Mouse (Mus musculus) lung, adult 2 months (tissue): ENCODE measurements around the gene Ust. TPM values are rescaled to one million over a fixed set of nuclear protein-coding genes. Genes with fewer than 3 reads are reported as not detected.

Experiments used
- DNase-seq: peaks from one replicate; pipeline ENCODE4 v3.0.0; 2022
- H3K4me1 ChIP-seq: fragments of 200-500 bp; 2 replicates; pipeline ENCODE4 v1.6.1; 2011; ENCODE audit warnings: low read length; ENCODE audit not compliant: control insufficient read depth, insufficient read depth
- H3K4me3 ChIP-seq: fragments of 200-500 bp; replicated peaks from 2 replicates; pipeline ENCODE3; 2011; ENCODE audit warnings: low read depth, mild to moderate bottlenecking, control low read depth, low read length; ENCODE audit errors: extremely low read depth
- CTCF ChIP-seq: fragments of 200-500 bp; IDR thresholded peaks from 2 replicates; pipeline ENCODE4 v1.5.1; 2011; ENCODE audit warnings: mild to moderate bottlenecking, low read length, control low read depth; ENCODE audit not compliant: insufficient read depth
- POLR2A ChIP-seq: fragments of 200-500 bp; IDR thresholded peaks from 2 replicates; pipeline ENCODE4 v1.6.1; 2011; ENCODE audit warnings: low read depth, mild to moderate bottlenecking, control low read depth, low read length, borderline replicate concordance; ENCODE audit errors: extremely low read depth
- WGBS: fragments of 180-500 bp; shearing (Covaris S2); methylation state at CpG from one replicate; pipeline ENCODE4 v1.1.7; 2018; 5-methylcytosine and 5-hydroxymethylcytosine counted together
- polyA plus RNA-seq: library from polyadenylated mRNA; depleted of rRNA; stranded (reverse); fragments of >200 nt; gene quantifications from 2 replicates; pipeline ENCODE4 v1.2.3, GENCODE M21; 2012

Ust gene
- polyA plus RNA-seq, 1 experiment, result 3.3 TPM

DNA sequence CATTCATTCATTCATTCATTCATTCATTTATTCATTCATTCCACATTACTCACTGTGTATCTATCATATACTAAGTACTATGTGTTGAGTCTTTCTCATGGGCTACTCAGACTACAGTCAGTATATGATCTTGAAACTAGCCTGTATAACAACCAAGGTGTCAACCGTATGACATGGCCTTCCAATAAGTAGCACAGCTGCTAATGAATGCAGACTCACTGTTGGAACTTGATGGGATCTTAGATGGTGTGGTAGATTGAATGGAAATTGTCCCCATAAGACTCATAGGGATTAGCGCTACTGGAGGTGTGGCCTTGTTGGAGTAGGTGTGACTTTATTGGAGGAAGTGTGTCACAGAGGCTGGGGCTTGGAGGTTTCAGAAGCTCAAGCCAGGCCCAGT, 38.8 kb downstream of the Ust start:
- no peak overlapping the region for H3K4me3 ChIP-seq
- 97% methylated on average over 2 of the region's 2 CpGs for WGBS
- no peak for DNase-seq
- no peak for TF ChIP-seq CTCF
- no peak for TF ChIP-seq POLR2A
- H3K4me1 ChIP-seq, result no peaks in the 10 kb centered on the region

DNA sequence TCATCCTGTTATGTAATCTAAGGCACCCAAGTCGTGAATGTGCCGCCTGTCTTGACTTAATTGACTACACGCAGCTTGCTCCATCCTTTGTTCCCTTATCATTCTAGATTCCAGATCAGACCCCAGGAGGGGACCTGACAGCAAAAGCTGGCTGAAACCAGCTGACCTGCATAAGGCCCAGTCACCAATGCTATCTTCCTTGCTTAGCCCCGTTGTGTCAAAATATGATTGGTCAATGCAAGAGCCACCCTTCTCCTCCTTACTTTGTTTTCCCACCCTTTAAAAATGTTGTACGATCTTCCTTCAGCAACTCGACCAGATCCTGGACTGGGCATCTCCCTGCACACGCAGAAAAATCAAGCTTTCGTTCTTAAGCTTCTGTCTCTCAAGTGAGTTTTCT, 40.7 kb downstream of the Ust start:
- H3K4me3 ChIP-seq, result no peak overlapping the region
- no peak for TF ChIP-seq POLR2A
- no peak for TF ChIP-seq CTCF
- H3K4me1 ChIP-seq, result no peaks in the 10 kb centered on the region
- 88% methylated on average over 8 of the region's 8 CpGs for WGBS
- no peak for DNase-seq

DNA sequence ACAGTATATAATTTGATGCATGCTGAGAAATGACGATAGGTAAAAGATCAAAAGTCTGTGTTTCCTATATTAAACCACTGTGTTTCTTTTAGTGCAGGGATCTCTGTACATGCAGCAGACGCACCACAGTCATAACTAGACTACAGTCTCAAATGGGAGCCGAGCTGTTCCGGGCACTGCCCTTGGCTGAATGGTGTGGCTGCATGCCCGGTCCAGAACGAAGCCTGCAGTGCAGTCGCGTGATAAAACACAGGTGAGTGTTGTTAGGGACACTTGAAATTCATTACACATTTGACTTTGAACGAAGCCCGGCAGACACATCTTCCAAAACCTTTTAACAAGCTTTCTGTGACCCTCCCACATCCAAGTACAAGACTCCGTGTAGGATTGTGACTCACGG, 46.6 kb downstream of the Ust start:
- Histone ChIP-seq H3K4me3 (no peak overlapping the region), H3K4me1 (no peaks in the 10 kb centered on the region)
- TF ChIP-seq CTCF (no peak), POLR2A (no peak)
- WGBS, result 67% methylated on average over 12 of the region's 12 CpGs
- no peak for DNase-seq

DNA sequence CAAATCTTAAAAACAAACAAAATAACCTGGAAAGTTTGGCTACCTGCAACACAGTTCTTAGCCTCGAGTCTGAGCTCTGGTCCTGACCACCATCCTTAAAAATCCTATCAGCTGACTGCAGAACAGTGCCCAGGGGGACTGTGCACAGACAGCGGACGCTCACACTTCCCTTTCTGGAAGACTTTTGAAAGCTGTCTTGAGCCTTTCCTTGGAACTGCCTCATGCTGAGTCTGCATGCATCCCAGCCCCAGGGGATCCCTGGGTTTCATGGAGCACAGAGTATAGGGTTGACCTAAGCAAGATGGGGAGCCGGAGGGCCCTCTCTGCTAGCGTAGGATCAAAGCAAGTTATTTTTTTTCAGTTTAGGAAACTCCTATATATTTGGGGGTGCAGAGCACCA, 47.6 kb downstream of the Ust start:
- 76% methylated on average over 5 of the region's 5 CpGs for WGBS
- Histone ChIP-seq H3K4me3 (no peak overlapping the region), H3K4me1 (no peaks in the 10 kb centered on the region)
- TF ChIP-seq CTCF, result no peak
- DNase-seq, result no peak

DNA sequence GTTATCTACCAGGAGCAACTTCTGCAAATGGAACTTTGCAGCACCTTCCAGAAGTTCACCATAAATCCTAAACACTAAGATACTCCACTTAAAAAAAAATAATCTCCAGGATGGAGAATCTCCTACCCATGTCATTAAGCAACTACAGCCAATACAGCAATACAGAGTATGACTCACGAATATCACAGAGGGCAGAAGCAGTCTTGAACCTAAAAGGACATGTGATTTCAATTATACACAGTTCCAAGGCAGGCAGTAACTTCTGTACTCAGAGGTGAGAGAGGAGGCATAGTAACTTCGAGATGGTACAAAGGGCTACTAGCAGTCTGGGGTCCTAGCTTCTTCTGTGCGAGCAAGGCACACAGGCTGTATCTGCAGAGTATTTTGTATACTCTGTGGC, 49.1 kb downstream of the Ust start:
- WGBS, result 74% methylated on average over 3 of the region's 3 CpGs
- no peak overlapping the region for H3K4me3 ChIP-seq
- TF ChIP-seq CTCF, result no peak
- no peak for TF ChIP-seq POLR2A
- no peaks in the 10 kb centered on the region for H3K4me1 ChIP-seq
- no peak for DNase-seq

DNA sequence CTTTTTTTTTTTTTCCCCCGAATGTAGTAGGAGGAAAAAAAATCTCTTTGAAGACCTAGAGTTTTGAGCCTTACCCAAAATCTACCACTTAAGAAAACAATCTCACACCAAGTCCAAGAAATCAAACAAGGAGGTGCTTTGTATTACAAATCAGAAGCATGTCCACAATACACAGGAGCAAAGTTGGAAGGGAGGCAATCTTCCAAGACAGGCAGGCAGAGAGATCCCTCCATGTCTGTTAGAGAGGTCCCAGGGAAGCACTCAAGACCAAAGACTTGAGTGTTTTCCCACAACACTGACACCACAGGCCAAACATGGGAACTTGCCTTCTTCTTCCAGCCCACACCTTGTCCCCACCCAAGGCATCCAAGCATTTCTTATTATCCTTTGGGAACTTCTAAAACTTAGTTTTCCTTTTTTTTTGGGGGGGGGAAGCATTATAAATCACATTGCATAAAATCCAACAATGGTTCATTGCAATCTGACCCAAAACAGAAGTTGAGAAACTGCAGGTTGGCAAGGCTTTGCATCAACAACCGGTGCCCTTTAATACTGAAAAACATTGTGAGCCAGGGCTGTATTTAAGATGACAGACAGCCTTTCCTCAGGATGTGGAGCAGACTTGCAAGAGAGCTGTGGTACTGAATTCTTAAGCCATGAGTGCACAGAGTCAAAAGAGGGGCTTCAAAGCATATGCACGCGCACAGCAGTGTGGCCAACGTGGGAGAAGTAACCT, 49.8 kb downstream of the Ust start:
- 74% methylated on average over 5 of the region's 5 CpGs for WGBS
- TF ChIP-seq CTCF, result no peak
- TF ChIP-seq POLR2A, result no peak
- no peak for DNase-seq
- Histone ChIP-seq H3K4me1 (no peaks in the 10 kb centered on the region), H3K4me3 (no peak overlapping the region)

DNA sequence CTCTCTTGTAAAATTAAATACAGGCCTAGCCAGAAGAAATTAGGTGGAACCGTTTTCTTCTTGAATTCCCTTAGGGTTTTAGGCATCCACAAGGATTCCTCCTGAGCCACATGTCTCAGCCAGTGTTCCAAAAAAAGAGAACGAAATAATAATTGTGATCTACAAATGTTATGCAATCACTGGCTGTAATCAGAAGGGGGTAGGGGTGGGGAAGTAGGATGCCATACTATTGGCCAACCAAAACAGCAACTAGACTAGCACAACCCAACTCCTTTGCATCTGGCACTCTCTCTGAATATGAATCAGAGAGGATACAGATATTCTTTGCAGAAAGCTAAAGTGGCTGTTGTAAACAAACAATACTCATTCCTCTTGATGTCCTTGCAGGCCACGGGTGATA, 52.7 kb downstream of the Ust start:
- TF ChIP-seq POLR2A (no peak), CTCF (no peak)
- WGBS, result 47% methylated on average over 3 of the region's 3 CpGs
- Histone ChIP-seq H3K4me1 (no peaks in the 10 kb centered on the region), H3K4me3 (no peak overlapping the region)
- no peak for DNase-seq

DNA sequence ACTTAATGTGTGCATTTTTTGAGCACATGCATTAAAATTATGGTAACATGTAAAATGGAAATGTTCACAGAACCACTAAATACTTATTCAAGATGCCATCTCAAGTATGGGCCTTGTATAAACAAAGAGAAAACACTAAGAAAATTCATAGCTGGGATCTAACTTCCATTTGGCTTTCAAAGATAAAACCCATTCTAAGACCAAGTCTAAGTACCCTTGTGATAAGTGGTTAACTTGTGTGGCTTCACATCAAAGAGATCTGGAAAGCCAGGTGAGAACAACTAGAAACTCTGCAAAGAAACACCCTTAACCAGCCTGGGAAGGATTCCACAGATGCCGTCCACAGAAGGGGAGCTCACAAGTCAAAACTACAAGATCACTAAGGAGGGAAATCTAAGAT, 53.4 kb downstream of the Ust start:
- no peak for DNase-seq
- TF ChIP-seq CTCF (no peak), POLR2A (no peak)
- WGBS, result 61% methylated on average over 1 of the region's 1 CpGs
- Histone ChIP-seq H3K4me1 (no peaks in the 10 kb centered on the region), H3K4me3 (no peak overlapping the region)

DNA sequence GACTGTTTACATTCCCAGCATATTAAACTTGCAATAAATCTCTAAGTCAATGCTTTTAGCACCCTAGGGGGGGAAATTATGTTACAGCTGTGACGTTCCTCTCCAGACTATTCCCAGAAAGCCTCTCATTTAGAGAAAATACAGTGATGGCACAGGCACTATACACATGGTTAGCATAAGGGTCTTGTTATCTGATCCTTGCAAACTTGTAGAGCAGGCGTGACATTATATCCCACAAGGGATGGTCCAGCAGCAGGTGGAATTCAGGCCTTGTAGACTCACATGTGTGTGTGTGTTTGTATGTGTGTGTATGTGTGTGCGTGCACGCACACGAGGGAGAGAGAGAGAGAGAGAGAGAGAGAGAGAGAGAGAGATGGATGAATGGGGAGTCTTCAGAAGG, 57.3 kb downstream of the Ust start:
- 79% methylated on average over 5 of the region's 5 CpGs for WGBS
- DNase-seq, result no peak
- no peaks in the 10 kb centered on the region for H3K4me1 ChIP-seq
- TF ChIP-seq POLR2A (no peak), CTCF (no peak)
- no peak overlapping the region for H3K4me3 ChIP-seq

DNA sequence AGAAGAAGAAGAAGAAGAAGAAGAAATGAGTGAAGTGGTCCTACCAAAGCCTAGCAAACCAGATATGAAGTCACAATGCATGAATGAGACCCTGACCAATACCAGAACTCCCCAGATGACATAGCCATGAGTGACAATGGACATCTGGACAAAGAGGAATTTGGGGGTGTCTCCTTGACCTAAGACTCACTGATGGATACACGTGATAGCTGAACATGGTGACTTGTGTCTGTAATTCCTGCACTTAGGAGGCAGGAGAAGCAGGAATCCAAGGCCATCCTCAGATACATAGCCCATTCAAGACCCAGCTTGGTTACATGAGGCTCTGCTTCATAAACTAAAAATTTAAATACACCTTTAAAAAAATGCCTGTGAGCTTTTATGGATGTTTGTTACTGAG, 63.9 kb downstream of the Ust start:
- no peak for DNase-seq
- WGBS, result 34% methylated on average over 1 of the region's 1 CpGs
- Histone ChIP-seq H3K4me3 (no peak overlapping the region), H3K4me1 (no peaks in the 10 kb centered on the region)
- TF ChIP-seq POLR2A (no peak), CTCF (no peak)
